Mouse (Mus musculus): ENCODE data around the gene 0610037L13Rik.

DNA sequence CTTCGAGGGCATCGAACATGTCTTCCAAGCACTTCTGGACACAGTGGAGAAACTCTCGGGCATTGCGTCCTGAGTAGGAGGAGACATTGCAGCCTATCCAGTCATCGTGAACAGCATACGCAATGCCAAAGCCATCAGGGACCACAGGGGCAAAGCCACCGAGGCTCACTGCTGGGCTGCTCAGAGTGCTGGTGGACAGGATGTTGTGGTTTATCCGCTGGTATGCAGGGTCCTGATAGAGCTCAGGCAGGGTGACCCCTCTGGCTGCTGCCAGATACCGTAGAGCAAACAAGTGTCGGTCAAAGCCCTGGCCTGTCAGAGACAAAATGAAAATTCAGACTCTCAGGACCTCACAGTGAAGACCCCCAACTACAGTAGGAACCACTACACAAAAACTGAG lies 14.6 kb downstream of the 0610037L13Rik start:
- TF ChIP-seq POLR2A (IDR thresholded peaks at IDR 0.05; ENCODE audit: low read depth, low read length) (no peak), KAT2A (IDR thresholded peaks at IDR 0.05; ENCODE audit: insufficient replicate concordance, low read length) (no peak), CTCF (conservative IDR thresholded peaks at IDR 0.05 in 1 of 2, IDR thresholded peaks at IDR 0.05 in 1 of 2; ENCODE audit: low read depth in 2 of 2, low read length in 2 of 2) (no peak), MXI1 (IDR thresholded peaks at IDR 0.05; ENCODE audit: low read depth, low read length) (no peak), E2F4 (IDR thresholded peaks at IDR 0.05; ENCODE audit: insufficient replicate concordance, low read depth, low read length) (no peak), MEF2A (IDR thresholded peaks at IDR 0.05; ENCODE audit: borderline replicate concordance, low read depth, low read length) (no peak), NRF1 (IDR thresholded peaks at IDR 0.05; ENCODE audit: low read depth, low read length) (no peak), CHD1 (IDR thresholded peaks at IDR 0.05; ENCODE audit: low read depth, low read length) (no peak), MAZ (IDR thresholded peaks at IDR 0.05; ENCODE audit: low read depth, low read length) (no peak)

Measured in CH12.LX (cell line).